Mouse (Mus musculus): Measurements from ENCODE around the gene Pnp.
"Not testable (repeated sequence)": the region's sequence is repeated elsewhere in the genome, so short reads cannot be mapped to it uniquely, and the experiment has no call there.

The Pnp gene

GRCm38 (mm10) chr14:50930754-50931492 lies at the start of gene Pnp, which contains the start of gene Pip4p1:
Gene Pnp (plus strand): TSS chr14:50931082.
Gene Pip4p1 (minus strand): TSS chr14:50930856.
- DNase-seq (ENCODE audit: low spot score in 2 of 2): peak; percentile 99

GRCm38 (mm10) chr14:50891621-50892020 lies 39.3 kb upstream of the Pnp start:
- no peak for DNase-seq (ENCODE audit: low spot score in 2 of 2)

GRCm38 (mm10) chr14:50892091-50892490 lies 38.8 kb upstream of the Pnp start:
- no peak for DNase-seq (ENCODE audit: low spot score in 2 of 2)

- DNase-seq (ENCODE audit: low spot score in 2 of 2): no peak
Measured at GRCm38 (mm10) chr14:50892541-50893459, 38.1 kb upstream of the Pnp start.

- DNase-seq (ENCODE audit: low spot score in 2 of 2): no peak
Measured at GRCm38 (mm10) chr14:50895407-50895806, 35.5 kb upstream of the Pnp start.

GRCm38 (mm10) chr14:50895985-50896746 lies 34.7 kb upstream of the Pnp start:
- no peak for DNase-seq (ENCODE audit: low spot score in 2 of 2)

- no peak for DNase-seq (ENCODE audit: low spot score in 2 of 2)
Measured at GRCm38 (mm10) chr14:50896747-50897373, 34.0 kb upstream of the Pnp start.

GRCm38 (mm10) chr14:50897374-50897765 lies 33.5 kb upstream of the Pnp start, which contains the start of gene Klhl33:
Gene Klhl33 (minus strand): TSS chr14:50897507.
- DNase-seq (ENCODE audit: low spot score in 2 of 2): no peak

GRCm38 (mm10) chr14:50897992-50898391 lies 32.9 kb upstream of the Pnp start:
- DNase-seq (ENCODE audit: low spot score in 2 of 2): not testable (repeated sequence)

- DNase-seq (ENCODE audit: low spot score in 2 of 2): no peak
Measured at GRCm38 (mm10) chr14:50903973-50904827, 26.7 kb upstream of the Pnp start.

- no peak for DNase-seq (ENCODE audit: low spot score in 2 of 2)
Measured at GRCm38 (mm10) chr14:50904828-50905129, 26.1 kb upstream of the Pnp start.

- not testable (repeated sequence) for DNase-seq (ENCODE audit: low spot score in 2 of 2)
Measured at GRCm38 (mm10) chr14:50905327-50905726, 25.6 kb upstream of the Pnp start.

- DNase-seq (ENCODE audit: low spot score in 2 of 2): no peak
Measured at GRCm38 (mm10) chr14:50908126-50908525, 22.8 kb upstream of the Pnp start.

GRCm38 (mm10) chr14:50911356-50911755 lies 19.5 kb upstream of the Pnp start:
- DNase-seq (ENCODE audit: low spot score in 2 of 2): no peak

- DNase-seq (ENCODE audit: low spot score in 2 of 2): not testable (repeated sequence)
Measured at GRCm38 (mm10) chr14:50923437-50923836, 7.4 kb upstream of the Pnp start.

GRCm38 (mm10) chr14:50924281-50925064 lies 6.4 kb upstream of the Pnp start, which contains the start of the genes Osgep and Apex1:
Gene Osgep (minus strand): TSS chr14:50924893.
Gene Apex1 (plus strand): TSS chr14:50924968.
- DNase-seq (ENCODE audit: low spot score in 2 of 2): peak; percentile 95 to 96

GRCm38 (mm10) chr14:50925111-50925920 lies 5.6 kb upstream of the Pnp start:
- DNase-seq (ENCODE audit: low spot score in 2 of 2): no peak

GRCm38 (mm10) chr14:50927366-50927765 lies 3.5 kb upstream of the Pnp start:
- DNase-seq (ENCODE audit: low spot score in 2 of 2): no peak

GRCm38 (mm10) chr14:50929951-50930350 lies 931 bp upstream of the Pnp start:
- DNase-seq (ENCODE audit: low spot score in 2 of 2): peak; percentile 33 to 69

All from spleen, postnatal 4 days (tissue).